Mouse (Mus musculus) limb, embryonic 11.5 days (tissue): Measurements from ENCODE around the gene Ttc24. TPM values are rescaled to one million over a fixed set of nuclear protein-coding genes. Genes with fewer than 3 reads are reported as not detected.
A peak's percentile ranks its signal among the peaks of the same experiment; 100 is the strongest.

ENCODE experiments used
- ATAC-seq: fragments of 200-750 bp; cut with Nextera tagmentation; 2 replicates; pipeline ENCODE4 v1.8.0; 2017; ENCODE audit warnings: low read depth; ENCODE audit not compliant: insufficient number of reproducible peaks, low FRiP score, low TSS enrichment
- DNase-seq: peaks from one replicate; pipeline ENCODE4 v3.0.0-alpha.2; 2015; ENCODE audit warnings: low spot score
- H3K27ac ChIP-seq: fragments of 300-500 bp; sonication (generic); replicated peaks from 2 replicates; pipeline ENCODE4 v1.5.1; 2014; ENCODE audit warnings: low read depth, mild to moderate bottlenecking, low read length
- H3K27me3 ChIP-seq: fragments of 300-500 bp; sonication (generic); 2 replicates; pipeline ENCODE4 v1.6.1; 2014; ENCODE audit warnings: mild to moderate bottlenecking, low read length, mixed read lengths; ENCODE audit not compliant: control insufficient read depth, insufficient read depth
- H3K36me3 ChIP-seq: fragments of 300-500 bp; sonication (generic); 2 replicates; pipeline ENCODE4 v1.6.1; 2014; ENCODE audit warnings: mild to moderate bottlenecking, low read length, moderate library complexity, mixed read lengths; ENCODE audit not compliant: control insufficient read depth, insufficient read depth
- H3K4me1 ChIP-seq: fragments of 300-500 bp; sonication (generic); 2 replicates; pipeline ENCODE4 v1.6.1; 2014; ENCODE audit warnings: low read length, mixed read lengths; ENCODE audit not compliant: control insufficient read depth, insufficient read depth
- H3K4me2 ChIP-seq: fragments of 300-500 bp; sonication (generic); 2 replicates; pipeline ENCODE4 v1.6.1; 2014; ENCODE audit warnings: low read depth, mild to moderate bottlenecking, moderate library complexity; ENCODE audit not compliant: severe bottlenecking
- H3K4me3 ChIP-seq: fragments of 300-500 bp; sonication (generic); 2 replicates; pipeline ENCODE4 v1.5.1; 2014; ENCODE audit warnings: low read depth, low read length
- H3K9ac ChIP-seq: fragments of 300-500 bp; sonication (generic); 2 replicates; pipeline ENCODE4 v1.6.1; 2014; ENCODE audit warnings: mild to moderate bottlenecking, low read length
- H3K9me3 ChIP-seq: fragments of 300-500 bp; sonication (generic); 2 replicates; pipeline ENCODE4 v1.6.1; 2016; ENCODE audit warnings: low read length; ENCODE audit not compliant: control insufficient read depth
- WGBS: fragments of 180-500 bp; shearing (Covaris S2); extraction: QIAGEN DNeasy Blood & Tissue Kit; methylation state at CpG from one replicate; pipeline ENCODE4 v1.1.7; 2014; 5-methylcytosine and 5-hydroxymethylcytosine counted together
- polyA plus RNA-seq: library from polyadenylated mRNA; unstranded; fragments of >200 nt; fragmentation: Nextera tagmentation; extraction: Ambion mirVana; gene quantifications from 2 replicates; pipeline ENCODE4 v1.2.1, GENCODE M21; 2014

The Ttc24 gene
- polyA plus RNA-seq, 1 experiment from 2014 or later, result not detected

- H3K4me1 ChIP-seq, result no peaks in the 10 kb centered on the region
- H3K27ac ChIP-seq, result no peak overlapping the region
- H3K9ac ChIP-seq, result no peak overlapping the region
- H3K27me3 ChIP-seq, result no peaks in the 10 kb centered on the region
- DNase-seq, result no peak
- no peak overlapping the region for H3K4me2 ChIP-seq
- no peaks in the 10 kb centered on the region for H3K9me3 ChIP-seq
- 94% methylated on average over 4 of the region's 4 CpGs for WGBS
- H3K36me3 ChIP-seq, result peaks cover 24% of the 10 kb centered on the region
- ATAC-seq, result no peak
- no peak overlapping the region for H3K4me3 ChIP-seq
Measured at GRCm38 (mm10) chr3:88106126-88106525, 28.0 kb upstream of the Ttc24 start.

- no peak for ATAC-seq
- Histone ChIP-seq H3K4me2 (no peak overlapping the region), H3K27me3 (no peaks in the 10 kb centered on the region), H3K4me1 (no peaks in the 10 kb centered on the region), H3K36me3 (peaks cover 25% of the 10 kb centered on the region), H3K9me3 (no peaks in the 10 kb centered on the region), H3K27ac (0 out of 2 replicates have a peak overlapping the region, but pooled peaks have one; percentile 36), H3K9ac (no peak overlapping the region), H3K4me3 (no peak overlapping the region)
- DNase-seq, result no peak
- 80% methylated on average over 6 of the region's 6 CpGs for WGBS
Measured at GRCm38 (mm10) chr3:88102611-88103010, 24.5 kb upstream of the Ttc24 start.

- Histone ChIP-seq H3K4me2 (no peak overlapping the region), H3K9me3 (no peaks in the 10 kb centered on the region), H3K27ac (0 out of 2 replicates have a peak overlapping the region, but pooled peaks have one; percentile 36), H3K9ac (no peak overlapping the region), H3K4me3 (no peak overlapping the region), H3K36me3 (peaks cover 24% of the 10 kb centered on the region), H3K4me1 (no peaks in the 10 kb centered on the region), H3K27me3 (no peaks in the 10 kb centered on the region)
- DNase-seq (no peak), ATAC-seq (no peak)
- WGBS, result 91% methylated on average over 6 of the region's 6 CpGs
Measured at GRCm38 (mm10) chr3:88102196-88102595, 24.1 kb upstream of the Ttc24 start.

GRCm38 (mm10) chr3:88101736-88102135, 23.6 kb upstream of the Ttc24 start:
- 96% methylated on average over 7 of the region's 7 CpGs for WGBS
- H3K36me3 ChIP-seq, result peaks cover 24% of the 10 kb centered on the region
- no peak overlapping the region for H3K4me3 ChIP-seq
- no peak for DNase-seq
- no peak overlapping the region for H3K4me2 ChIP-seq
- ATAC-seq, result no peak
- H3K4me1 ChIP-seq, result no peaks in the 10 kb centered on the region
- H3K9ac ChIP-seq, result no peak overlapping the region
- no peaks in the 10 kb centered on the region for H3K27me3 ChIP-seq
- no peak overlapping the region for H3K27ac ChIP-seq
- no peaks in the 10 kb centered on the region for H3K9me3 ChIP-seq

- no peaks in the 10 kb centered on the region for H3K27me3 ChIP-seq
Measured at GRCm38 (mm10) chr3:88100251-88100650, 22.1 kb upstream of the Ttc24 start.

GRCm38 (mm10) chr3:88097666-88098065, 19.6 kb upstream of the Ttc24 start:
- ATAC-seq, result no peak
- Histone ChIP-seq H3K9ac (no peak overlapping the region), H3K4me3 (no peak overlapping the region), H3K27me3 (no peaks in the 10 kb centered on the region), H3K4me1 (no peaks in the 10 kb centered on the region), H3K36me3 (peaks cover 19% of the 10 kb centered on the region; the same call in 1 of the 2 replicates), H3K9me3 (no peaks in the 10 kb centered on the region), H3K4me2 (no peak overlapping the region), H3K27ac (no peak overlapping the region)
- DNase-seq, result no peak
- WGBS, result 77% methylated on average over 6 of the region's 6 CpGs

More at GRCm38 (mm10) chr3:88100251-88100650, 22.1 kb upstream of the Ttc24 start:
- Histone ChIP-seq H3K4me3 (no peak overlapping the region), H3K4me2 (no peak overlapping the region), H3K9ac (no peak overlapping the region), H3K27ac (no peak overlapping the region), H3K4me1 (no peaks in the 10 kb centered on the region), H3K9me3 (no peaks in the 10 kb centered on the region), H3K36me3 (peaks cover 22% of the 10 kb centered on the region)
- DNase-seq (no peak), ATAC-seq (no peak)
- WGBS, result 98% methylated on average over 3 of the region's 3 CpGs

GRCm38 (mm10) chr3:88094126-88094525, 16.0 kb upstream of the Ttc24 start:
- Histone ChIP-seq H3K27me3 (no peaks in the 10 kb centered on the region), H3K9me3 (no peaks in the 10 kb centered on the region), H3K27ac (no peak overlapping the region), H3K36me3 (peaks cover 14% of the 10 kb centered on the region; the same call in 1 of the 2 replicates), H3K4me2 (no peak overlapping the region), H3K9ac (no peak overlapping the region), H3K4me1 (no peaks in the 10 kb centered on the region), H3K4me3 (no peak overlapping the region)
- no peak for DNase-seq
- 92% methylated on average over 5 of the region's 5 CpGs for WGBS
- ATAC-seq, result no peak

- Histone ChIP-seq H3K4me2 (no peak overlapping the region), H3K4me3 (no peak overlapping the region), H3K9ac (no peak overlapping the region), H3K9me3 (no peaks in the 10 kb centered on the region), H3K27ac (no peak overlapping the region), H3K4me1 (no peaks in the 10 kb centered on the region), H3K27me3 (no peaks in the 10 kb centered on the region), H3K36me3 (peaks cover 13% of the 10 kb centered on the region; the same call in 1 of the 2 replicates)
- WGBS, result 86% methylated on average over 6 of the region's 6 CpGs
- DNase-seq (no peak), ATAC-seq (no peak)
Measured at GRCm38 (mm10) chr3:88090616-88091015, 12.5 kb upstream of the Ttc24 start.

- DNase-seq (no peak), ATAC-seq (no peak)
- no peaks in the 10 kb centered on the region for H3K9me3 ChIP-seq
- H3K4me1 ChIP-seq, result no peaks in the 10 kb centered on the region
- H3K36me3 ChIP-seq, result peaks cover 13% of the 10 kb centered on the region; the same call in 1 of the 2 replicates
- H3K27ac ChIP-seq, result no peak overlapping the region
- H3K4me3 ChIP-seq, result no peak overlapping the region
- WGBS, result 95% methylated on average over 7 of the region's 7 CpGs
- no peak overlapping the region for H3K4me2 ChIP-seq
- H3K9ac ChIP-seq, result no peak overlapping the region
- no peaks in the 10 kb centered on the region for H3K27me3 ChIP-seq
Measured at GRCm38 (mm10) chr3:88090106-88090505, 12.0 kb upstream of the Ttc24 start.
